Mouse (Mus musculus) neural tube, embryonic 11.5 days (tissue): ENCODE measurements around the gene 1700040F15Rik. TPM values are rescaled to one million over a fixed set of nuclear protein-coding genes. Genes with fewer than 3 reads are reported as not detected.
"Not testable (repeated sequence)": the region's sequence is repeated elsewhere in the genome, so short reads cannot be mapped to it uniquely, and the experiment has no call there.

Experiments
- ATAC-seq: fragments of 200-750 bp; cut with Nextera tagmentation; 2 replicates; pipeline ENCODE4 v1.8.0; 2017; ENCODE audit warnings: moderate number of reproducible peaks, mild to moderate bottlenecking, moderate TSS enrichment, moderate library complexity; ENCODE audit not compliant: insufficient read depth, low FRiP score, low TSS enrichment
- DNase-seq: peaks from one replicate; pipeline ENCODE4 v3.0.0-alpha.2; 2015; ENCODE audit warnings: low spot score
- H3K27ac ChIP-seq: fragments of 300-500 bp; sonication (generic); 2 replicates; pipeline ENCODE4 v1.5.1; 2014; ENCODE audit warnings: low read depth, mild to moderate bottlenecking, low read length
- H3K27me3 ChIP-seq: fragments of 300-500 bp; sonication (generic); 2 replicates; pipeline ENCODE4 v1.6.1; 2014; ENCODE audit warnings: mild to moderate bottlenecking, low read length, mixed read lengths; ENCODE audit not compliant: control insufficient read depth, insufficient read depth
- H3K36me3 ChIP-seq: fragments of 300-500 bp; sonication (generic); 2 replicates; pipeline ENCODE4 v1.6.1; 2014; ENCODE audit warnings: mild to moderate bottlenecking, low read length, moderate library complexity, mixed read lengths; ENCODE audit not compliant: control insufficient read depth, insufficient read depth
- H3K4me1 ChIP-seq: fragments of 300-500 bp; sonication (generic); 2 replicates; pipeline ENCODE4 v1.6.1; 2014; ENCODE audit warnings: low read length, mixed read lengths; ENCODE audit not compliant: control insufficient read depth, insufficient read depth
- H3K4me2 ChIP-seq: fragments of 300-500 bp; sonication (generic); 2 replicates; pipeline ENCODE4 v1.6.1; 2014; ENCODE audit warnings: low read depth, mild to moderate bottlenecking, moderate library complexity
- H3K4me3 ChIP-seq: fragments of 300-500 bp; sonication (generic); 2 replicates; pipeline ENCODE4 v1.5.1; 2014; ENCODE audit warnings: low read depth, low read length
- H3K9ac ChIP-seq: fragments of 300-500 bp; sonication (generic); 2 replicates; pipeline ENCODE4 v1.6.1; 2014; ENCODE audit warnings: mild to moderate bottlenecking, low read length
- H3K9me3 ChIP-seq: fragments of 300-500 bp; sonication (generic); 2 replicates; pipeline ENCODE4 v1.6.1; 2016; ENCODE audit warnings: low read length; ENCODE audit not compliant: control insufficient read depth
- WGBS: fragments of 180-500 bp; shearing (Covaris S2); extraction: QIAGEN DNeasy Blood & Tissue Kit; methylation state at CpG from one replicate; pipeline ENCODE4 v1.1.7; 2014; 5-methylcytosine and 5-hydroxymethylcytosine counted together
- polyA plus RNA-seq: library from polyadenylated mRNA; unstranded; fragments of >200 nt; fragmentation: Nextera tagmentation; extraction: Ambion mirVana; gene quantifications from 2 replicates; pipeline ENCODE4 v1.2.1, GENCODE M21; 2014

Gene 1700040F15Rik
- not detected in 2 replicates for polyA plus RNA-seq

- no CpG with 5 or more reads among the region's 8 CpGs for WGBS
- not testable (repeated sequence) for DNase-seq, ATAC-seq, H3K4me1 ChIP-seq, H3K27me3 ChIP-seq, H3K9me3 ChIP-seq, H3K9ac ChIP-seq, H3K4me2 ChIP-seq, H3K36me3 ChIP-seq, H3K4me3 ChIP-seq, H3K27ac ChIP-seq
Observed at GRCm38 (mm10) chrY:61101947-61102346, at the start of gene 1700040F15Rik. TSS of gene 1700040F15Rik (plus strand) at chrY:61102247.
